Mouse (Mus musculus): ENCODE data around the gene Zfp189.

Gene Zfp189

GRCm38 (mm10) chr4:49539665-49540064 is 18.7 kb downstream of the Zfp189 start:
- peak; percentile 35 for DNase-seq

GRCm38 (mm10) chr4:49540966-49541365 is 20.0 kb downstream of the Zfp189 start:
- no peak for DNase-seq

GRCm38 (mm10) chr4:49546026-49546425 is 25.1 kb downstream of the Zfp189 start:
- DNase-seq, result no peak

GRCm38 (mm10) chr4:49546873-49547543 is 26.0 kb downstream of the Zfp189 start:
- peak; percentile 38 for DNase-seq

- DNase-seq, result no peak
These were observed 26.7 kb downstream of the Zfp189 start for GRCm38 (mm10) chr4:49547544-49548219.

- DNase-seq, result peak; percentile 72
These were observed 28.4 kb downstream of the Zfp189 start, which contains the start of gene Aldob for GRCm38 (mm10) chr4:49549383-49549782. Gene Aldob, minus strand, starts transcription at chr4:49549546.

- peak; percentile 55 for DNase-seq
These were observed 32.4 kb downstream of the Zfp189 start for GRCm38 (mm10) chr4:49553380-49553779.

- DNase-seq, result no peak
These were observed 36.4 kb downstream of the Zfp189 start for GRCm38 (mm10) chr4:49557375-49557774.

GRCm38 (mm10) chr4:49558181-49558580 is 37.2 kb downstream of the Zfp189 start:
- DNase-seq, result no peak

- peak; percentile 85 for DNase-seq
These were observed 39.2 kb downstream of the Zfp189 start for GRCm38 (mm10) chr4:49559915-49560772.

GRCm38 (mm10) chr4:49567613-49568012 is 46.6 kb downstream of the Zfp189 start:
- peak; percentile 76 for DNase-seq

GRCm38 (mm10) chr4:49572194-49572593 is 51.2 kb downstream of the Zfp189 start:
- no peak for DNase-seq
